Mouse (Mus musculus) midbrain, embryonic 11.5 days (tissue): ENCODE results near the gene Peli1. TPM values are rescaled to one million over a fixed set of nuclear protein-coding genes. Genes with fewer than 3 reads are reported as not detected.
"Not testable (repeated sequence)": the region's sequence is repeated elsewhere in the genome, so short reads cannot be mapped to it uniquely, and the experiment has no call there.

Experiments used
- ATAC-seq: fragments of 200-750 bp; cut with Nextera tagmentation; 2 replicates; pipeline ENCODE4 v1.8.0; 2017; ENCODE audit warnings: moderate TSS enrichment, moderate library complexity; ENCODE audit not compliant: low FRiP score
- DNase-seq: peaks from one replicate; pipeline ENCODE4 v3.0.0; 2015; ENCODE audit warnings: low spot score; ENCODE audit errors: missing footprints
- H3K27ac ChIP-seq: fragments of 300-500 bp; sonication (generic); 2 replicates; pipeline ENCODE4 v1.5.1; 2014; ENCODE audit warnings: low read depth, low read length
- H3K27me3 ChIP-seq: fragments of 300-500 bp; sonication (generic); 2 replicates; pipeline ENCODE4 v1.6.1; 2014; ENCODE audit warnings: mild to moderate bottlenecking, low read length, moderate library complexity, mixed read lengths; ENCODE audit not compliant: control insufficient read depth, insufficient read depth
- H3K36me3 ChIP-seq: fragments of 300-500 bp; sonication (generic); 2 replicates; pipeline ENCODE4 v1.6.1; 2014; ENCODE audit warnings: mild to moderate bottlenecking, low read length, moderate library complexity, mixed read lengths; ENCODE audit not compliant: control insufficient read depth, insufficient read depth
- H3K4me1 ChIP-seq: fragments of 300-500 bp; sonication (generic); 2 replicates; pipeline ENCODE4 v1.6.1; 2014; ENCODE audit warnings: low read length; ENCODE audit not compliant: control insufficient read depth, insufficient read depth
- H3K4me2 ChIP-seq: fragments of 300-500 bp; sonication (generic); 2 replicates; pipeline ENCODE4 v1.6.1; 2014; ENCODE audit warnings: mild to moderate bottlenecking, moderate library complexity
- H3K4me3 ChIP-seq: fragments of 300-500 bp; sonication (generic); 2 replicates; pipeline ENCODE4 v1.5.1; 2014; ENCODE audit warnings: low read depth, low read length
- H3K9ac ChIP-seq: fragments of 300-500 bp; sonication (generic); 2 replicates; pipeline ENCODE4 v1.6.1; 2014; ENCODE audit warnings: low read length
- H3K9me3 ChIP-seq: fragments of 300-500 bp; sonication (generic); 2 replicates; pipeline ENCODE4 v1.6.1; 2016; ENCODE audit warnings: low read length; ENCODE audit not compliant: control insufficient read depth
- WGBS: fragments of 180-500 bp; shearing (Covaris S2); extraction: QIAGEN DNeasy Blood & Tissue Kit; methylation state at CpG from one replicate; pipeline ENCODE4 v1.1.7; 2014; 5-methylcytosine and 5-hydroxymethylcytosine counted together
- polyA plus RNA-seq: library from polyadenylated mRNA; unstranded; fragments of >200 nt; fragmentation: Nextera tagmentation; extraction: Ambion mirVana; gene quantifications from 2 replicates; pipeline ENCODE4 v1.2.1, GENCODE M21; 2014

The Peli1 gene
- polyA plus RNA-seq, 1 experiment from 2014 or later: 108 TPM

DNA sequence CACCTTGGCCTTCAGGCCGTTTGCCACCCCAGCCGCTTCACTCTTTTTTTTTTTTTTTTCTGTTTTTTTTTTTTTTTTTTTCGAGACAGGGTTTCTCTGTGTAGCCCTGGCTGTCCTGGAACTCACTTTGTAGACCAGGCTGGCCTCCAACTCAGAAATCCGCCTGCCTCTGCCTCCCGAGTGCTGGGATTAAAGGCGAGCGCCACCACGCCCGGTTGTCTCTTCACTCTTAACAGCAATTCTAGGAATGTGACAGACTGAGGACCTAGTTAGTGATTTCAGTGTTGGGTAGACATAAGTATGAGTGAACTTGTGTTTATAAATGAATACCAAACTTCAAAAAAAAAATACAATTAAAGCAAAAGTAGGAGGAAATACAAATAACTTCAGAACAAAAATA, 88.8 kb downstream of the Peli1 start:
- ATAC-seq, DNase-seq, H3K4me3 ChIP-seq, H3K27me3 ChIP-seq, H3K4me1 ChIP-seq, H3K27ac ChIP-seq, H3K4me2 ChIP-seq, H3K9ac ChIP-seq, H3K9me3 ChIP-seq, H3K36me3 ChIP-seq: not testable (repeated sequence)
- WGBS: 91% methylated on average over 8 of the region's 9 CpGs

DNA sequence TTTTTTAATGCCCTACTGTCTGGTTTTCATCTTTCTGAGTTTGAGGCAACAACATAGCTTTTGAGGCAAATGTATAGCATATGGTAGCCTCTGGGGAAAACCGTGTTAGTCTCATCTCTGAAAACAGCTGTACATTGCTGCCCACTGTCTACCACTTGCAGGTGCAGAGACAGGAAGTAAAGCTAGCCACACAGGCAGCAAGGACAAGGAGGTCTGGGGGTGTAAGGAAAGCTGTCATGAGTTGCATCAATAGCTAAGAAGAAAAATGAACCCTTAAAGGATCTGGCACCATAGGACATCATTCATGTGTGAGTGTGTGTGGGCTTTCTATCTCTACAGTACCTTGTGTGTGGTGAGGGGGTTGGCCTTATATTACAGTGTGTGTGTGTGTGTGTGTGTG, 89.6 kb downstream of the Peli1 start:
- Histone ChIP-seq H3K4me3 (no peak overlapping the region), H3K4me1 (no peaks in the 10 kb centered on the region), H3K27ac (no peak overlapping the region), H3K9me3 (no peaks in the 10 kb centered on the region; the same call in 1 of the 2 replicates), H3K9ac (no peak overlapping the region), H3K27me3 (no peaks in the 10 kb centered on the region), H3K4me2 (no peak overlapping the region), H3K36me3 (no peaks in the 10 kb centered on the region)
- ATAC-seq (no peak), DNase-seq (no peak)
- 72% methylated on average over 1 of the region's 1 CpGs for WGBS

DNA sequence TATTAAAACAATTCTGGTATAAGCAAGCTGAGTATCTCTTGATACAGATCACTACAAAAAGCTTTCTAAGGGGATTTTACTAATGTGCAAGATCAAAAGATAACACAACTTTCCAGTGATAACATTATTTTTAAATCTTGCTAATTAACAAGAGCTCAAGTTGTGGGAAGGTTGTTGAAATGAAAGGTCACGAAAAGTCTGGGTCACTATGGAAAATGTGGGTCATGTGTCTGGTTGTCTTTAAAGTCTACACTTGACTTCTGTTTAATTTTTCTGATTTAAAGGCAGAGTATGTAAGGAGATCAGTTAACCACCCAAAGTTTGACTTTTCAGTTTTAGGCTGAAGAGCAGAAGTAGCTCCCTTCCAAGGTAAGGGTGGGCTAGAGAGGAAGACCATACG, 90.5 kb downstream of the Peli1 start:
- ATAC-seq (no peak), DNase-seq (no peak)
- H3K27ac ChIP-seq: no peak overlapping the region
- 92% methylated on average over 2 of the region's 2 CpGs for WGBS
- H3K4me3 ChIP-seq: no peak overlapping the region
- no peaks in the 10 kb centered on the region for H3K36me3 ChIP-seq
- H3K4me2 ChIP-seq: no peak overlapping the region
- H3K27me3 ChIP-seq: no peaks in the 10 kb centered on the region
- H3K9ac ChIP-seq: no peak overlapping the region
- H3K9me3 ChIP-seq: no peaks in the 10 kb centered on the region; the same call in 1 of the 2 replicates
- H3K4me1 ChIP-seq: no peaks in the 10 kb centered on the region

DNA sequence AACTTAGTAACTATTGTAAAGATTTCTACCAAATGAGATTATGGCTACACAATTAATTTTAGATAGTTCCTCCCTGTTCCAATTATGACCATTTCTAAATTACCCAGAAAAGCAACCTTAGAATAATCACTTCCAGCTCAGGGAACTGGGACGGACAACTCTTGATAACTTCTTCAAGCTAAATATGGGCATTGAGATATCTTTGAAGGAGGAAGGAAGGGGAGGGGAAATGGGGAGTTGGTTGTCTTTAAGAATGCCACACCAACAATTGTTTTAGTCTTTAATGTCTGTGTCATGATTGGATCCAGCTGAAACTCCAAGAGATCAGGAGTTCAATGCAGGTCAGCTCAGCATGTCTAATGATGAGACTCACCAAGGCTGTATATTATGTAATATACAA, 91.6 kb downstream of the Peli1 start:
- Histone ChIP-seq H3K9me3 (no peaks in the 10 kb centered on the region; the same call in 1 of the 2 replicates), H3K4me3 (no peak overlapping the region), H3K36me3 (no peaks in the 10 kb centered on the region), H3K27me3 (no peaks in the 10 kb centered on the region), H3K4me2 (no peak overlapping the region), H3K4me1 (no peaks in the 10 kb centered on the region), H3K27ac (no peak overlapping the region), H3K9ac (no peak overlapping the region)
- ATAC-seq (no peak), DNase-seq (no peak)
- 76% methylated on average over 1 of the region's 1 CpGs for WGBS

DNA sequence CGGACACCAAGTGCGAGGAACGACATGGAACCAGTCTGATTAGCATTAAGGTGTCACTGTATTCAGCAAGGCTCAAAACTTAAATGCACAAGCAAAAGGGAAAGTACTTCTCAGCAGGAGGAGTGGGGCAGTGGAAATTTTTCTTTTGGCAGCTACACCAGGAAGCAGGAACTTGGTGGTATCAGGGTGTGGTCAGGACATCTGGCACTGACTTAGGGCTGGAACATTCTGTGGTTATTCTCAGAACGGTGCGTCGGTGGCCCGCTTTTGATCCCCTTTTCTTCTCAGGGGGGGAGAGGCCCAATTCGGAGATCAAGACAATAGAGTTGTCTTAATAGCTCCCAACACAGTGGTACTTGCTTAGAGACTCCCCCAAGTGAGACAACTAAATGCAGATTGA, 100.7 kb downstream of the Peli1 start:
- DNase-seq, H3K9ac ChIP-seq, ATAC-seq, H3K4me1 ChIP-seq, H3K4me3 ChIP-seq, H3K27ac ChIP-seq, H3K27me3 ChIP-seq, H3K4me2 ChIP-seq, H3K36me3 ChIP-seq, H3K9me3 ChIP-seq: not testable (repeated sequence)
- WGBS: 90% methylated on average over 8 of the region's 8 CpGs

DNA sequence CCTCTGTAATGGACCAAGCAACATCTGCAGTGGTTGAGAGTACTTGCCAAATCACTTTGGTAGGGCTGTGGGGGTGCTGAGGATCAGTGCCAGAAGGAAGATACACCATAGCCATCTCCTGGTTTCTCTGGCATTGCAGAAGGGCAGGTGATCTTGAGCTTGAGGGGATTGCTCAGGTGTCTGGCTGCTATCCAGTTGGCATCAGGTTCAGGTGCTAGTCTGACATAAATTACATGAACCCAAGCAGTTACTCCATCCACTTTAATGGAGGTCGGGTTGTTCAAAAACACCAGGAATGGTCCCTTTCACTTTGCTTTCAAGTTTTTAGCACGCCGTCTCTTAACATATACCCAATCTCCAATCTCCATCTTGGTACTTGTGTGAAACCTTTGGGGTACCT, 103.8 kb downstream of the Peli1 start:
- no peak overlapping the region for H3K4me3 ChIP-seq
- H3K27ac ChIP-seq: no peak overlapping the region
- no peak overlapping the region for H3K4me2 ChIP-seq
- DNase-seq (no peak), ATAC-seq (no peak)
- no peaks in the 10 kb centered on the region for H3K36me3 ChIP-seq
- H3K4me1 ChIP-seq: no peaks in the 10 kb centered on the region
- 89% methylated on average over 3 of the region's 3 CpGs for WGBS
- no peaks in the 10 kb centered on the region for H3K9me3 ChIP-seq
- no peaks in the 10 kb centered on the region for H3K27me3 ChIP-seq
- no peak overlapping the region for H3K9ac ChIP-seq

Other genes starting within 250 kb of the Peli1 start
- gene Vps54, start 148.0 kb downstream of the Peli1 start, polyA plus RNA-seq: 14.4 and 15.0 TPM in 2 replicates